Mouse (Mus musculus): ENCODE results near the gene Drd1.

Drd1 gene

GRCm38 (mm10) chr13:54055448-54055861, at the start of gene Drd1:
Drd1 (minus strand) TSS chr13:54055705.
- DNase-seq (ENCODE audit: low spot score in 2 of 2): peak; percentile 16 to 61

GRCm38 (mm10) chr13:54103866-54104265, 48.4 kb upstream of the Drd1 start:
- DNase-seq (ENCODE audit: low spot score in 2 of 2): no peak

DNA sequence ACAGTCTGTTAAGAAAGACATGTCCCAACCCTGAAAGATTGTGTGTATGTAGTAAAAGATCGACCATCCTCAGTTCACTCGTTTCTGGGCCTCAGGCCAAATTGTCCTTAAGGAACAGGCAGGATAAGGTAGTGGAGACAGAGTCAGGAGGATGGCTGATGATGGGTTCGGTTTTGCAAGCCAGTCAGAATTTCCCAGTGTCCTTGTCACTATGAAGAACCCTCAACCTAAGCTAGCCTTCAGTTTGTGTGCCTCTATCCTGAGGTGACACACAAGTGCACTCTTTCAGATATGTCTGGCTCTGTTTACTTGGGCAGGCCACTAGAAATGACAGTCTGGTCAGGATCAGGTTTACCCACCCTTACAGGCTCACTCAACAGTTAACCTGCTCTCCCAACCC, 47.8 kb upstream of the Drd1 start:
- no peak for DNase-seq (ENCODE audit: low spot score in 2 of 2)

GRCm38 (mm10) chr13:54102061-54102460, 46.6 kb upstream of the Drd1 start:
- DNase-seq (ENCODE audit: low spot score in 2 of 2): no peak

- peak; percentile 8 to 53 for DNase-seq (ENCODE audit: low spot score in 2 of 2)
Measured at GRCm38 (mm10) chr13:54101031-54101820, 45.7 kb upstream of the Drd1 start.

DNA sequence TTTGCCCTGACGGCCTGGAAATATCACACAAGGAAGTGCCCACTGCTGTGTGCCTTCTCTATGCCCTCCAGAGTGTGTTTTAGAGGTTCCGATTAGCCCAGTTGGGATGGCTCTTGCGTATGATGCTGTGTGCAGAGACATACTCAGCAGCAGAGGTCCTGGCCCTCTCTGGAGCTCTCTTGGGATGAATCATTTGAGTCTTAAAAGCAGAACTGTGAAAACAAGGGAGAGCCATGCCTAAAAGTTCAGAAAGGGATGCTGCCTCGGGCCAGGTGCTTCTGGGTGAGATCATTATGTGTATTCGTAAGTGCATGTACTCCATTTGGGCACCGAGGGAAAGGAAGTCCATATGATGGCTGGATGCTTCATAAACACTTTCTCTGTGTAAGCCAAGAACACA, 42.3 kb upstream of the Drd1 start:
- no peak for DNase-seq (ENCODE audit: low spot score in 2 of 2)

GRCm38 (mm10) chr13:54097227-54097626, 41.7 kb upstream of the Drd1 start:
- no peak for DNase-seq (ENCODE audit: low spot score in 2 of 2)

- DNase-seq (ENCODE audit: low spot score in 2 of 2): no peak
Measured at GRCm38 (mm10) chr13:54095721-54096120, 40.2 kb upstream of the Drd1 start.

GRCm38 (mm10) chr13:54094963-54095362, 39.5 kb upstream of the Drd1 start:
- no peak for DNase-seq (ENCODE audit: low spot score in 2 of 2)

DNA sequence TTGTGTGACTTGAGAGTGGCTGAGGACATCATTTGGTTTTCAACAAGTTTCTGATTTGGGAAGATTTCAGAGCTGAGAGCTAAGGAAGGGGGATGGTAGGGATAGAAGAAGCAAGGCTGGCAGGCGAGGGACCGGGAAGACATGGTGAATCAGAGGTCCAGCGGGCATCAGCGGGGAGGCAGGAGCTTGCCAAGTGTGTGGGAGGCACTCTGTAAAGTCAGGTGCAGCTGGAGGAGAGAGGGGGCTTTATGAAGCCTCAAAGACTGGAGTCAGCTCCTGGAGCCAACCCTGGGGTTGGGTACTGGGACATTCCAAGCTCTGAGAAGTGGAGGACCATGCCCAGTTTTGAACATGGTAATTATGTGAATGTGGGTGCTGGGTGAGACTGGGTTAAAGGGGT, 38.8 kb upstream of the Drd1 start:
- no peak for DNase-seq (ENCODE audit: low spot score in 2 of 2)

GRCm38 (mm10) chr13:54091719-54092118, 36.2 kb upstream of the Drd1 start:
- DNase-seq (ENCODE audit: low spot score in 2 of 2): no peak

DNA sequence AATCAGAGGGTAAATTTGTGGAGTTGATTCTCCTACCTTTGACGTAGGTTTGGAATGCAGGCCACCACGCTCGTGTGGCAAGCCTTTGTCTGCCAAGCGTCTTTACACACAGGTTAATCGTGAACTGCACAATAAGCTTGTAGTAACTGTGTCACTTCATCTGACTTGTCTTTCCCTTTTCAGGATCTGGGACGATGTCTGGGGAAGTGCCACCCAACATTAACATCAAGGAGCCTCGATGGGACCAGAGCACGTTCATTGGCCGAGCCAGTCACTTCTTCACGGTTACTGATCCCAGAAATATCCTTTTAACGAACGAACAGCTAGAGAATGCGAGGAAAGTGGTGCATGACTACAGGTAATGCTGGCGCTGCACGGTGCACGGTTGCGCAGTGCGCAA, 29.8 kb upstream of the Drd1 start:
- no peak for DNase-seq (ENCODE audit: low spot score in 2 of 2)

DNA sequence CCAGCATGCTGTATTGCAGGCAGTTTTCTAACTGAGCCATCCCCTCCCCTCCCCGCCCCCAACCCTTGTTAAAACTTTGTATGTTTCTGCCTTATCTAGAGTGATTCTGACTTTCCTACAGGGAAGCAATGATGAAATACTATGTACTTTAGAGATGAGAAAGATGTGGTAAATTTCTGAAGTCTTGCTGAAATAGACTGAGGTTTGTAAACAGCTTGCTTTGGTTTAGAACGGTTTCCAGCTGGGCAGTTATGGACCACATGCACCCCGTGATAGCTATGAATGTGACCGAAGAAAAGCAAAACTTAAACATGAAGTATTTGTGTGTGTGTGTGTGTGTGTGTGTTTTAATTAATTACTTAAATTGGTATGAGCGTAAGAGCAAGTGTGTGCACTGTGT, 29.3 kb upstream of the Drd1 start:
- no peak for DNase-seq (ENCODE audit: low spot score in 2 of 2)

GRCm38 (mm10) chr13:54084178-54084577, 28.7 kb upstream of the Drd1 start:
- no peak for DNase-seq (ENCODE audit: low spot score in 2 of 2)

DNA sequence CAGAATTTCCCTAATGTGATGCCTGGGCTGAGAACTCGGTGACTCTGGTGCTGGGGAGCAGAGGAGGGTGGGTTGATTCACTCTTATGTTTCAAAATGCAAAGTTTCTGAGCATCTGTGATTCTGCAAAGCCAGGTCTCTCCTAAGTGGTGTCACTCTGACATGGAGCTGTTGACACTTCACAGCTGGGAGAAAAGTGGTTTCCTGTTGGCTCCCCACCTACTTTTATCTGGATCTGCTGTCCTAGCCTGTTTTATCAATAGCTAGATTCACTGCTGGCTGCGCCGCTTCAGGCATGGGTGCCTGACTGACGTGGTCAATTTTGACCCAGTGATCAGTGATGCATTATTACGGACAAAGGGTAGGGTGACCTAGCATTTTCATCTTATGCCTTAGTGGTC, 27.4 kb upstream of the Drd1 start:
- DNase-seq (ENCODE audit: low spot score in 2 of 2): no peak

DNA sequence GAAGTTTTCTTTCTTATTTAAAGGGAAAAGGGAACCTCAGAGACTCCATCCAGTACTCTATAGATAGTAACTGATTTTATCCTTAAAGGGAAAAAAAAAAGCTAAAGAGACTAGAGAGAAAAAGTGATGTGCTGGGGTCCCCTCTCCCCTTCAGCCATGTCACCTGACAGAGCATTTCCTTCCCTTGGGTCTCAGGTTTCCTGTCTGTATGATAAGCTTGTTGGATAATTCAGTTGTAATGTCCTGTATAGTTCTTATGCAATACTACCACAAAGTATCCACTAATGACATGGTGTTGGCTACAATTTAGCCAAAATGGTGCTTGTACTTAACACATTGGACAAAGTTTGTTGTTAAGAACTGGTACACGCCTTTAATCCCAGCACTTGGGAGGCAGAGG, 25.3 kb upstream of the Drd1 start:
- no peak for DNase-seq (ENCODE audit: low spot score in 2 of 2)

GRCm38 (mm10) chr13:54079782-54080759, 24.6 kb upstream of the Drd1 start:
- DNase-seq (ENCODE audit: low spot score in 2 of 2): peak in 1 of 2 experiments; percentile 10

GRCm38 (mm10) chr13:54077470-54078174, 22.1 kb upstream of the Drd1 start:
- DNase-seq (ENCODE audit: low spot score in 2 of 2): no peak

- no peak for DNase-seq (ENCODE audit: low spot score in 2 of 2)
Measured at GRCm38 (mm10) chr13:54076762-54077460, 21.4 kb upstream of the Drd1 start.

GRCm38 (mm10) chr13:54076051-54076450, 20.5 kb upstream of the Drd1 start:
- no peak for DNase-seq (ENCODE audit: low spot score in 2 of 2)

DNA sequence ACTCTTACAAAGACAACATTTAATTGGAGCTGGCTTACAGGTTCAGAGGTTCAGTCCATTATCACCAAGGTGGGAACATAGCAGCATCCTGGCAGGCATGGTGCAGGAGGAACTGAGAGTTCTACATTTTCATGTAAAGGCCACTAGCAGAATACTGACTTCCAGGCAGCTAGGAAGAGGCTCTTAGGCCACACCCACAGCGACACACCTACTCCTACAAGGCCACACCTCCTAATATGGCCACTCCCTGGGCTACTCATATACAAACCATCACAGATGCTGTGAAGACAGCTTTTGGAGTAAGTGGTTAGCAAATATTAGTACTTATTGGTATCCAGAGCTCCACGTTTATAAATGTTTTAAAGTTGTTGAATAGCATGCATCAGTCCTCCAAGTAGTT, 19.9 kb upstream of the Drd1 start:
- DNase-seq (ENCODE audit: low spot score in 2 of 2): no peak

Data from urinary bladder, adult 18-20 months (tissue).